Mouse (Mus musculus) C2C12 (cell line): ENCODE measurements around the gene Sema3b.

Source experiments
- CEBPB ChIP-seq: IDR thresholded peaks from one replicate; pipeline ENCODE4 v1.6.1; 2011; ENCODE audit warnings: low read depth, mild to moderate bottlenecking, control low read depth, moderate library complexity
- CTCF ChIP-seq: IDR thresholded peaks from one replicate; pipeline ENCODE4 v1.5.1; 2011; ENCODE audit not compliant: control insufficient read depth, insufficient read depth, insufficient read length
- FOSL1 ChIP-seq: IDR thresholded peaks from one replicate; pipeline ENCODE4 v1.8.0; 2011; ENCODE audit warnings: mild to moderate bottlenecking, low read length; ENCODE audit not compliant: poor library complexity, insufficient read depth, severe bottlenecking
- MAX ChIP-seq: IDR thresholded peaks from one replicate; pipeline ENCODE4 v1.6.1; 2011; ENCODE audit warnings: mild to moderate bottlenecking, control low read depth
- MYOD1 ChIP-seq: IDR thresholded peaks from one replicate; pipeline ENCODE4 v1.6.1; 2011; ENCODE audit warnings: low read depth; ENCODE audit not compliant: control insufficient read depth, insufficient read length
- MYOG ChIP-seq: IDR thresholded peaks from one replicate; pipeline ENCODE4 v1.6.1; 2011; ENCODE audit not compliant: control insufficient read depth, insufficient read length; ENCODE audit errors: extremely low read depth
- USF1 ChIP-seq: IDR thresholded peaks from one replicate; pipeline ENCODE4 v1.6.1; 2011; ENCODE audit warnings: low read depth, mild to moderate bottlenecking, control low read depth, moderate library complexity

DNA sequence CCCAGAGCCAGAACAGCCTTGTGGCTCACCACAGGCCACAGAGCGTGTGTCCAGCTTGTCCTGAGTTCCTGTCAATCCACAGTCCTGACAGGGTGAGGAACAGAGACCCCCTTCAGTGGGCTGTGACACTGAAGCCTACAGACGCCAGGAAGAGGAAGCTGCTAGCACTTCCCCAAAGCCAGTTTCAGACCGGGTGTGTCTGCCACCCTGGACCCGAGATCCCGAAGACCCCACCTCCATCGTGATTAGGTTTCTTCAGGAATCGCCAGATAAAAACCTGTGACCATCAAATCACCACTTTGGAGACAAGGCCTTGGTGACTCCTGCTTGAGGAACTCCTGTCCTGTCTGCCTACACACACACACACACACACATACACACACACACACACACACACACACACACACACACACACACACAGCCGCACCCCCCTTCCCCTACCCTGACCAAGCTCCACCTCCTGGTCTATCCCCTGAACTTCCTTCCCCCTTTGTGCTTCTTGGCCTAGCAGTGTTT is 31.3 kb upstream of the Sema3b start:
- no peak for TF ChIP-seq USF1
- TF ChIP-seq MYOD1 = no peak
- TF ChIP-seq CTCF = no peak
- TF ChIP-seq MYOG = no peak
- no peak for TF ChIP-seq MAX
- TF ChIP-seq CEBPB = no peak
- no peak for TF ChIP-seq FOSL1
